Mouse (Mus musculus) right cerebral cortex, postnatal 10 days (tissue): ENCODE measurements around the gene Parp8.

ENCODE experiments used
- DNase-seq, 2 experiments: peaks; one replicate each; pipeline ENCODE4 v3.0.0; 2021; ENCODE audit warnings: low spot score in 2 of 2

The Parp8 gene

GRCm38 (mm10) chr13:117025226-117026067, at the start of gene Parp8:
Gene Parp8, minus strand, starts transcription at chr13:117025537.
- peak; percentile 80 to 81 for DNase-seq

DNA sequence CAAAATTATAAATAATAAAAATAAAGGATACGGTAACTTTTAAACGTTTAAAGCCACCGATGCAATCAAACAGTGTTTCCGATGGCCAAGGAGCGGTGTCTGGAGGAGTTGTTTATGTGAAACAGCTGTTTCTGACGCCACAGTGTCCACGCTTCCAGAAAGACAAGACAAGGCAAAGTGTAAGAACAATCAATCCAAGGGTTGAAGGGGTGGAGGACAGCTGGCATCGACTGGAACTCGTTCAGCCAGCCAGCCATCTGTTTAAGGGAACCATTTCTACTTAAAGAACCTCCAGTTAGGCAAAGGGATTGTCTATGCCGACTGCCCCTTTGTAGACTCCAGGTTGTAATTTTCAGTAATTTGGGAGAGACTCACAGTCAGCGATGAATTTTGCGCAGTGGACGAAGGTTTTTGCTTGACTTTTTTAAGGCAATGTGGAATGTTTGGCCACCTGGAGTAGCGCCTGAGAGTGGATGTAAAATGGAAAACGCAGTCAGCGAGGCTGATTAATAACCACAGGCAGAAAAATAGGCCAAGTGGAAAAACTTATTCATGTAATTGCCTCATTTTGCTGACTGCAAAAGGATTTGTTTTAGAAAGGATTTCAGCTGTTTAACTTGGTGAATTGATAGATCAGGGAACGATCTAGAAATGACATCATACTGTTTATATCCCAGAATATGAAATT, 37.4 kb upstream of the Parp8 start:
- no peak for DNase-seq

GRCm38 (mm10) chr13:117056466-117056865, 31.1 kb upstream of the Parp8 start:
- no peak for DNase-seq

DNA sequence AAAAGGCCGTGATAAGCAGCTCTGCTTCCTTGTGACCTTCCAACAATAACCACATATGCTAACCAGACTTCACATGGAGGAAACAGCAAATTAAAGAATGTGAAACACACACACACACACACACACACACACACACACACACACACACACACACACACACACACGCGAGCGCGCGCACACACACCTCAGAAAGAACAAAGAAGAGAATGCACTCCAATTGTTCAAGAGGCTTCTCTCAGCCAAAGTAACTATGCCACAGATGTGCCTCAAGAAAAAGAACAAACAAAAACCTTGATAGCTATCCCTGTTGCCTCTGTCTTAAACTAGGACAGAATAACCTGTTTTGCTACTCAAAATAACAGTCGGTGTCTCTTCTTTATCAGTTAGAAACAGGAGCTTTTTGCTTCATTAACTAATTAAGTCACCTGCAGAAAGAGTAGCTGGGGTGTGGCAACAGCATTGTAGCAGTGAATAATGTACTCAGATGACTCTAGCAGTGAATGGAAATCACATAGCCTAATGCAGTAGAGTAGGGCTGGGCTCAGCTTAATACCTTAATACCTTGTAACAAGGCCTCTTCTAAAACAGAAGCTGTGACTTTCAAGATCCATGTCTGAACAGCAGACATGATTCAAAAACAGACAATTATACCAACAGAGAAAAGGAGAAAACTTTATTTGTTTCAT, 29.6 kb upstream of the Parp8 start:
- DNase-seq: no peak

DNA sequence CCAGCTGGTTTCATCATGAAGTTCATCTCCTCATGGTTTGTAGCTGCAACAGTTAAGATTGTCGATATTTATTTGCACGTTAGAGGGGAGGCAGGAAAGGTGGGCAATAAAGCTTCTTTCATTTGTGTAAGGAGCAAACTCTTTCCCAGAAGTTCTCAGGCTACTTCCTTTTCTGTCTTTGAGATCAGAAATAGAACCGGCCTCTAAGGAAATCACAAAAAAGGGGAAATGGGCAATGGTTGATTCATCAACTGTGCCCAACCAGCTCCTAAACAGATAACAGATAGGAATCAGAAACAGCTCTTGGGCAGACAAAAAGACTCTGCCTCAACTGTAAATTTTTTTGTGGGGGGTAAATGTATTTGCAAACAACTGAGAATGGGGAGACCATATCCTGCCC, 27.4 kb upstream of the Parp8 start:
- DNase-seq: no peak

DNA sequence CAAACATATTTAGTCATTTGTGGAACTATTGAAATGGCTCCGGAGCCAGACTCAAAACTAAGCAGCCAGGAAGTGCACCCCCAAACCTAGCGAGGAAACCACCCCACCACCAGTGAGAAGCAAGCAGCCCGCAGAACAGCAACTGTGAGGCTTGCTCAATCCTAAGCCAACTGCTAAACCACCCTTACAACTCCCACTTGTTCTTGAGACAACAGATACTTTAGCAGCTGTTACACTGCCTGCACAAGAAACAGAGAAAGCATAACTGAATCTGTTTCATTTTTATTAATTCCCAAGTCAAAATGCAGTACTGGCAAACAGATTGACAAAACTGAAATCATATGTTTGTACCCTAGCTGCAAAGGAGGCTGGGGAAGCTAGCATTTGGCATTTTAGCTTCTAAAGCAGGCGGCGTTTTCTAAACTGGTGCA, 23.2 kb upstream of the Parp8 start:
- DNase-seq: peak; percentile 63 to 78

DNA sequence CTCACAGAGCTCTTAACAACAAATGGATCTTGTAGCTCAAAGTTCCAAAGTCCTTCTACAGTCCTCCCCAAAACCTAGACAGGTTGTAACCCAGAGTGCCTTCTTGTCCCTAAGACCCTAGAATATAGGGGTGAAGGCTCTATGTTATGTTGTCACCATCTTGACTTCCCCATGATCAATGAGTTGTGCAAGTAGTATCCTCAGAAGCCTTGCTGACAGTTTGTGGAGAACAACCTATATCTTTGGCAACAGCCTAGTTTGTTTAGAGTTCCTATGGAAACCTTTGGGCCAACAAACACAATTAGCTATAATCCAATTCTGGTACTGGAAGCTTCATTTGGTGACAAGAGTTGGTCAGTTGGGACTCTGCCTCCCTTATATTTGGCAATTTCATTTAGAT, 18.2 kb upstream of the Parp8 start:
- DNase-seq: no peak

DNA sequence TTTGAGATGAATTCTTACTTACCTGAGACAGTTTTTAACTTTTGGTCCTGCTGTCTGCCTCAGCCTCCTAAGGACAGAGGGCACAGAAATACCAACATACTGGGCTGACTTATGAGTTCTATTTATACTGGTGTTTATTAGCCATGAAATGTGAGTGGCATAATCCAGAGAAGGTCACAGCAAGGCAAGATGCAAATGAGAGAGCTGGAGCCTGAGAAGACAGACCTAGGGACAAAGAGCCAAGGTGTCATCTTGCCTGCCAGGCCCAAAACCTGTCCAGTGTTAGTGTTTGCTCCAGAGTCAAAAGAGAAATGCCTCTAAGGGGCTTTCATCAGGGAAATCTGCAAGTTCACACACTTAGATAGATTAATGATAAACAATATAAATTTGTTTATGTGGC, 15.7 kb upstream of the Parp8 start:
- no peak for DNase-seq

DNA sequence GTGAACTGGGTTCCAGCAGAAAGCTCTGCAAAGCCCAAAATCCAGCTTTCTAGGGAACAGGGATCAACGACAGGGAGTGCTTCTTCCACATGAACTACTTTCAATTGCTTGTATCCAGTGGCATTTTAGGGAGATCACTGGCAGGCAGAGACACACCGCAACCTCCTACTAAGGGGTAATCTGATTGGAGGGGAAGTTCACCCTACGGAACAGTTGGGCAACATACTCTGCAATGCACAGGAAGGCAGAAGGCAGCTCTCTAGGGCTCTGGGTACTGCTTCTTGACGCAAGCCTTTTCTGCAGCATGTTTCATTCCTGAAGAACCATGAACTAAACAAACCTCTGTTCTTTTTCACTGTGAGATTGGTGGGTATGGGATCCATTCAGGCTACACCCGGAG, 10.9 kb upstream of the Parp8 start:
- no peak for DNase-seq

- no peak for DNase-seq
Observed at GRCm38 (mm10) chr13:117035121-117035520, 9.8 kb upstream of the Parp8 start.

- DNase-seq: no peak
Observed at GRCm38 (mm10) chr13:117034676-117035075, 9.3 kb upstream of the Parp8 start.

- no peak for DNase-seq
Observed at GRCm38 (mm10) chr13:117033676-117034308, 8.5 kb upstream of the Parp8 start.

GRCm38 (mm10) chr13:117032402-117032801, 7.1 kb upstream of the Parp8 start:
- DNase-seq: no peak

DNA sequence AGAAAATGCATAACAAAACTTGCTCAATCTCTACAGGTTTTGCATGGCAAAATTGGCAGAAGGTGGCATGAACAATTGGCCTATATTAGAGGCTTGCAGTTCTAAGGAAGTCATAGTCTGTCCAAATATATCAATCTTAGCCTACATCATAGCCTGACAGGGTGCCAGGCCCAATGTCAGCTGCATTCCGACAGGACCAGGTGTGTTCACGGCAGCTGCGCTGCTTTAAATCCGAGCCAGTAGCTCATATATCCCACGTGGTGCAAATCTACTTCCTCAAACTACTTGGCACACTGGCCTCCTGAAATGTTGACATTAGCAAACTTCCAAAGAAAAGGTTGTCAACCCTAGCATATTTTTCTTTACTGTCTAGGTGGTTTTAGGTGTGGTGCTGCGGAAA, 6.2 kb upstream of the Parp8 start:
- no peak for DNase-seq

GRCm38 (mm10) chr13:117028221-117028620, 2.9 kb upstream of the Parp8 start:
- DNase-seq: no peak

DNA sequence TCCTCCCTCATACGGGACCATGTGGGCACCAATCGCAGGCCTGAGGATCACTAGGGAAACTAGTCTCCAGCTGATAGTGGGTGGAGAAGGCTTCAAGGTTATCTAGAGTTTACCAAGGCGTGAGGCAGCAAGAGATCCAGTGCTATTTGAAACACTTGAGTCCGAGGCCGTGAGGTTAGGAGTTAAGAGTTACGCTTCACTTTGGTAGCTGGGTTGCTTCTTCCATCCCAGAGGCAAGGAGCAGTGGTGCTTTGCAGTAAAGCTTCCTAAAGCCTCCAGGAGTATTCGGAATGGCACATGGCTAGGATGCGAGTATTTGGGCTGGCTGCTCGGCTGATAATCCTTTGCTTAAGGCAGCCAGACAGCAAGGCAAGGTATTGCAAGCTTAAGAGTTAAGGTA, 2.0 kb upstream of the Parp8 start:
- no peak for DNase-seq

DNA sequence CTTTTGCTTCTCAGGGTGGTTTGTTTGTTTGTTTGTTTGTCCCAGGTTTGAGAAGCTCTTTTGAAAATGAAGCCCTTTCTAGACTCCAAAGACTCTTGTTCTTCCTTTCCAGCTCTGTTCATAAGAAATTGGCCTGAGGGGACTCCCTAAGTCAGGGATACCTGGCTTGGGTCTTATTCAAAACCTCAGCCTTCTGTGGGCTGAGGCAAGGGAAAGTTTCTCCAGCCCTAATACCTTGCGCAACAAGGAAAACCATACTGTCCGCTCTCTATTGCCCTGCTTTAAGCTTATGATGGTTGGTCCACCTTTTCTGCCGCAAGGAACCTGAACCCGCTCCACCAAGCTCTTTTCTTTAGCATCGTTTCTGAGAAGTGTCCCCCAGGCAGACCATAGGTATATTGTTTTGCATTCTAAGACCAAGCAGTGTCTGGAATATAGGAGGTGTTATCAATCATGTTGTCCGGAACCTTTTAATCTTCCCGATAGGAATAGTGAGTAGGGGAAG, 991 bp upstream of the Parp8 start:
- DNase-seq: no peak

GRCm38 (mm10) chr13:117024916-117025225, 466 bp downstream of the Parp8 start:
- DNase-seq: peak in 1 of 2 experiments; percentile 46

- DNase-seq: peak; percentile 78 to 79
Observed at GRCm38 (mm10) chr13:117024127-117024915, 1.0 kb downstream of the Parp8 start.

- DNase-seq: no peak
Observed at GRCm38 (mm10) chr13:117023346-117024050, 1.8 kb downstream of the Parp8 start.

- no peak for DNase-seq
Observed at GRCm38 (mm10) chr13:117020631-117021030, 4.7 kb downstream of the Parp8 start.
